Mouse (Mus musculus) G1E (cell line): ENCODE data around the gene Ssbp4. TPM values are rescaled to one million over a fixed set of nuclear protein-coding genes. Genes with fewer than 3 reads are reported as not detected.

Source experiments
- ATAC-seq: 2 replicates; pipeline ENCODE4 v1.8.0; 2016; ENCODE audit warnings: mild to moderate bottlenecking; ENCODE audit not compliant: insufficient number of reproducible peaks, poor library complexity, low FRiP score, severe bottlenecking; ENCODE audit errors: extremely low read depth
- DNase-seq: peaks from one replicate; pipeline ENCODE4 v3.0.0; 2012; ENCODE audit warnings: low spot score
- H3K27me3 ChIP-seq: 2 replicates; pipeline ENCODE4 v1.6.1; 2012; ENCODE audit warnings: mild to moderate bottlenecking, low read length, inconsistent platforms; ENCODE audit not compliant: insufficient read depth
- H3K36me3 ChIP-seq: replicated peaks from 2 replicates; pipeline ENCODE3; 2012; ENCODE audit warnings: mild to moderate bottlenecking, inconsistent platforms
- H3K4me1 ChIP-seq: 2 replicates; pipeline ENCODE4 v1.6.1; 2012; ENCODE audit warnings: low read depth, low read length, inconsistent platforms, mixed read lengths; ENCODE audit not compliant: insufficient read depth
- H3K4me3 ChIP-seq: 2 replicates; pipeline ENCODE4 v1.5.1; 2012; ENCODE audit warnings: low read depth, mild to moderate bottlenecking, inconsistent platforms, low read length, moderate library complexity, mixed read lengths
- H3K9me3 ChIP-seq: replicated peaks from 2 replicates; pipeline ENCODE4 v1.6.1; 2012; ENCODE audit warnings: inconsistent platforms
- CTCF ChIP-seq: IDR thresholded peaks from 2 replicates; pipeline ENCODE4 v1.5.1; 2012; ENCODE audit warnings: low read depth, low read length, inconsistent platforms, mixed read lengths
- GATA1 ChIP-seq: IDR thresholded peaks from 2 replicates; pipeline ENCODE4 v1.6.1; 2012; ENCODE audit warnings: borderline replicate concordance, low read length, inconsistent platforms, mixed read lengths
- GATA2 ChIP-seq: IDR thresholded peaks from 2 replicates; pipeline ENCODE4 v1.6.1; 2012; ENCODE audit warnings: low read depth, low read length, inconsistent platforms, borderline replicate concordance
- POLR2AphosphoS5 ChIP-seq: IDR thresholded peaks from 2 replicates; pipeline ENCODE4 v1.6.1; 2012; ENCODE audit warnings: low read depth, low read length, inconsistent platforms; ENCODE audit not compliant: insufficient replicate concordance
- TAL1 ChIP-seq: conservative IDR thresholded peaks from 2 replicates; pipeline ENCODE4 v1.6.1; 2012; ENCODE audit warnings: low read depth, low read length, inconsistent platforms, mixed read lengths
- polyA plus RNA-seq: library from polyadenylated mRNA; stranded (reverse); fragments of >175 nt; gene quantifications from 2 replicates; pipeline ENCODE4 v1.2.3, GENCODE M21; 2012
- total RNA-seq, 2 experiments: library from RNA; stranded (forward) in 1 of 2; stranded (reverse) in 1 of 2; fragments of 200-1000 nt in 1 of 2; fragments of >200 nt in 1 of 2; fragmentation: Nextera tagmentation in 1 of 2; gene quantifications; 2 replicates each; pipeline ENCODE4 v1.2.3; 2014 to 2017

Gene Ssbp4
- total and polyA plus RNA-seq, 3 experiments, result 21.7 to 606 (median 51.7) TPM

- peaks cover 70% of the 10 kb centered on the region for H3K4me1 ChIP-seq
- no peak for TF ChIP-seq GATA2
- TF ChIP-seq CTCF, result no peak
- no peak for TF ChIP-seq TAL1
- TF ChIP-seq POLR2AphosphoS5, result no peak
- no peak for TF ChIP-seq GATA1
- peak; percentile 42; the same call in 1 of the 2 replicates for ATAC-seq
- H3K9me3 ChIP-seq, result no peaks in the 10 kb centered on the region
- peaks cover 88% of the 10 kb centered on the region for H3K36me3 ChIP-seq
- DNase-seq, result no peak
- H3K4me3 ChIP-seq, result no peak overlapping the region
- H3K27me3 ChIP-seq, result no peaks in the 10 kb centered on the region
Measured at GRCm38 (mm10) chr8:70561809-70562535, 46.7 kb downstream of the Ssbp4 start.

DNA sequence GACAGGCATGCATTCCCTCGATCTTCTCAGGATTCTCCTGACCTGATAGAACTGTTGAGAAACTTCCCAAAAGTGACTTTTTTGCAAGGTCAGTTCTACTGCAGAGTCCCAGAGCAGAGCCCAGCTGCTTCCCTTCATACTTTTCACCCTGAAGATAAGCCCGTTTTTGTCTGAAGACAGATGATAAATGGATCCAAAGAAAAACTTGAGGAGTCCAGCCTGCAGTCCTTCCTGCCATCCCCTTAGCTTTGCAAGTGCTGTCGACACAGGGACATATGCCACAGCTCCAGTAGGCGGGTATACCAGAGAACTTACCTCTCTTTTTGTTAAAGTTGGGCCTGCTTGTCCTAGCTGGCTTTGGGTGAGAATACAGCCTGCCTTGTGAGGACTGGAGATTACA, 47.3 kb downstream of the Ssbp4 start:
- TF ChIP-seq CTCF (no peak), GATA1 (no peak), TAL1 (no peak), GATA2 (no peak), POLR2AphosphoS5 (no peak)
- H3K4me1 ChIP-seq, result peaks cover 66% of the 10 kb centered on the region
- H3K4me3 ChIP-seq, result no peak overlapping the region
- no peaks in the 10 kb centered on the region for H3K27me3 ChIP-seq
- DNase-seq (no peak), ATAC-seq (no peak)
- H3K36me3 ChIP-seq, result peaks cover 87% of the 10 kb centered on the region
- H3K9me3 ChIP-seq, result no peaks in the 10 kb centered on the region

- ATAC-seq, result no peak
- peaks cover 91% of the 10 kb centered on the region for H3K36me3 ChIP-seq
- H3K4me1 ChIP-seq, result peaks cover 62% of the 10 kb centered on the region
- H3K27me3 ChIP-seq, result no peaks in the 10 kb centered on the region
- no peaks in the 10 kb centered on the region for H3K9me3 ChIP-seq
- H3K4me3 ChIP-seq, result no peak overlapping the region
- no peak for DNase-seq
- no peak for TF ChIP-seq POLR2AphosphoS5
- TF ChIP-seq GATA1, result no peak
- TF ChIP-seq TAL1, result no peak
- TF ChIP-seq GATA2, result no peak
- no peak for TF ChIP-seq CTCF
Measured at GRCm38 (mm10) chr8:70560564-70560963, 48.1 kb downstream of the Ssbp4 start.

DNA sequence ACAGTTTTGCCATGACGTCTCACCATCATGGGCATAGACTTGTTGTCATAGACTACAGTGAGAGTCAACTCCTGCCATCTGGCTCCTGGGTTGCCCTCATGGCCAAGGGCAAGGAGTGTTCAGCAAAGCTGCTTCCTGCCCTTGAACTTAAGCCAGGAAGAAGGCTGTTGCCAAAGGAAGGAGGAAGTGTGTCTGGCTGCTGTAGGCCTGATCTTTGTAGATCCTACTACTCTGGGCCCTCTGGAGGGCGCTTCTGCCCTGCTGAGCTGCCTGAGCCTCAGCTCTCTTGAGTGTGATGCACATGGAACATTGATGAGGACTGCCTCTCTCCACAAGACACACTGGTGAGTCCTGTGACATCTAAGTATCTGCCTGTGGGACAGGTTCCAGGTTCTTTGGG, 48.6 kb downstream of the Ssbp4 start:
- peaks cover 91% of the 10 kb centered on the region for H3K36me3 ChIP-seq
- H3K27me3 ChIP-seq, result no peaks in the 10 kb centered on the region
- peaks cover 59% of the 10 kb centered on the region for H3K4me1 ChIP-seq
- no peak for ATAC-seq
- TF ChIP-seq CTCF, result no peak
- TF ChIP-seq GATA2, result no peak
- no peak for TF ChIP-seq POLR2AphosphoS5
- TF ChIP-seq GATA1, result no peak
- no peak for DNase-seq
- no peak overlapping the region for H3K4me3 ChIP-seq
- H3K9me3 ChIP-seq, result no peaks in the 10 kb centered on the region

- peaks cover 54% of the 10 kb centered on the region for H3K4me1 ChIP-seq
- peaks cover 90% of the 10 kb centered on the region for H3K36me3 ChIP-seq
- no peaks in the 10 kb centered on the region for H3K27me3 ChIP-seq
- DNase-seq (no peak), ATAC-seq (no peak)
- no peaks in the 10 kb centered on the region for H3K9me3 ChIP-seq
- no peak overlapping the region for H3K4me3 ChIP-seq
- TF ChIP-seq GATA2, result no peak
- TF ChIP-seq POLR2AphosphoS5, result no peak
- no peak for TF ChIP-seq GATA1
- no peak for TF ChIP-seq TAL1
- no peak for TF ChIP-seq CTCF
Measured at GRCm38 (mm10) chr8:70558983-70559382, 49.7 kb downstream of the Ssbp4 start.

DNA sequence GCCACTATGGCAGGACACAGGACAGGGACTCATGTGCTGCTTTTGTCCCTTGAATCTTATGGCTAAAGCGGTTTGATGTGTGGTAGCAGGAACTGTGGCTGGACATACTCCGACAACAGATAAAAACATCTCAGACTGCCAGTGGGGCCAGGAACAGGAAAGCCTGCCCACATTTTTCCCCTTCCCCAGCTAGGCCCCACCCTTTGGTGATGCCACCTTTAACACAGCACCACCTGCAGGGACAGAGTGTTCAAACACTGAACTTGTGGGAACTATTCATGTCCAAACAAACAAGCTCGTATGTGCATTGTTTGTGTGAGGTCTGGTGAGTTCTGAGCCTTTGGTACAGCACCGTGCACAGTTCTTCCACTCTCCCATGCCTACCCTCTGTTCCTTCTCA, 50.3 kb downstream of the Ssbp4 start:
- no peak for ATAC-seq
- Histone ChIP-seq H3K36me3 (peaks cover 92% of the 10 kb centered on the region), H3K4me1 (peaks cover 54% of the 10 kb centered on the region), H3K27me3 (no peaks in the 10 kb centered on the region), H3K9me3 (no peaks in the 10 kb centered on the region), H3K4me3 (no peak overlapping the region)
- no peak for TF ChIP-seq GATA1
- TF ChIP-seq POLR2AphosphoS5, result no peak
- TF ChIP-seq CTCF, result no peak
- no peak for TF ChIP-seq TAL1
- no peak for TF ChIP-seq GATA2
- DNase-seq, result no peak
